Mouse (Mus musculus): ENCODE data around the gene Ntpcr. TPM values are rescaled to one million over a fixed set of nuclear protein-coding genes. Genes with fewer than 3 reads are reported as not detected.
A peak's percentile ranks its signal among the peaks of the same experiment; 100 is the strongest.

Gene Ntpcr
- polyA plus RNA-seq, 1 experiment from 2014 or later = 32.3 TPM

GRCm38 (mm10) chr8:125692447-125692846 lies 37.3 kb upstream of the Ntpcr start:
- 31% methylated on average over 5 of the region's 5 CpGs for WGBS
- H3K4me1 ChIP-seq (replicated peaks; ENCODE audit: insufficient read depth, low read length) = peaks cover 10% of the 10 kb centered on the region
- no peaks in the 10 kb centered on the region for H3K36me3 ChIP-seq (ENCODE audit: insufficient read depth, low read length)
- H3K27ac ChIP-seq = no peak overlapping the region
- ATAC-seq (replicated peaks; ENCODE audit: low FRiP score, low read depth) (no peak), DNase-seq (ENCODE audit: low spot score) (peak; percentile 59)
- H3K9ac ChIP-seq (ENCODE audit: low read depth, low read length) = no peak overlapping the region
- H3K4me2 ChIP-seq (ENCODE audit: low read length) = no peak overlapping the region
- H3K9me3 ChIP-seq (replicated peaks; ENCODE audit: low read length) = no peaks in the 10 kb centered on the region
- TF ChIP-seq CTCF (IDR thresholded peaks at IDR 0.05; ENCODE audit: low read depth) = no peak
- H3K4me3 ChIP-seq (replicated peaks; ENCODE audit: low read depth, low read length) = no peak overlapping the region
- H3K27me3 ChIP-seq (ENCODE audit: insufficient read depth, low read length) = no peaks in the 10 kb centered on the region

- Histone ChIP-seq H3K27me3 (ENCODE audit: insufficient read depth, low read length) (no peaks in the 10 kb centered on the region), H3K9ac (ENCODE audit: low read depth, low read length) (no peak overlapping the region), H3K4me3 (replicated peaks; ENCODE audit: low read depth, low read length) (no peak overlapping the region), H3K27ac (no peak overlapping the region), H3K9me3 (replicated peaks; ENCODE audit: low read length) (no peaks in the 10 kb centered on the region), H3K4me1 (replicated peaks; ENCODE audit: insufficient read depth, low read length) (peaks cover 10% of the 10 kb centered on the region), H3K36me3 (ENCODE audit: insufficient read depth, low read length) (no peaks in the 10 kb centered on the region), H3K4me2 (ENCODE audit: low read length) (no peak overlapping the region)
- no peak for TF ChIP-seq CTCF (IDR thresholded peaks at IDR 0.05; ENCODE audit: low read depth)
- ATAC-seq (replicated peaks; ENCODE audit: low FRiP score, low read depth) (no peak), DNase-seq (ENCODE audit: low spot score) (no peak)
- 69% methylated on average over 3 of the region's 3 CpGs for WGBS
Measured at GRCm38 (mm10) chr8:125693197-125693596, 36.6 kb upstream of the Ntpcr start.

GRCm38 (mm10) chr8:125695951-125696350 lies 33.8 kb upstream of the Ntpcr start:
- ATAC-seq (replicated peaks; ENCODE audit: low FRiP score, low read depth) (no peak), DNase-seq (ENCODE audit: low spot score) (no peak)
- Histone ChIP-seq H3K4me3 (replicated peaks; ENCODE audit: low read depth, low read length) (no peak overlapping the region), H3K27ac (no peak overlapping the region), H3K36me3 (ENCODE audit: insufficient read depth, low read length) (no peaks in the 10 kb centered on the region), H3K9me3 (replicated peaks; ENCODE audit: low read length) (no peaks in the 10 kb centered on the region), H3K4me2 (ENCODE audit: low read length) (no peak overlapping the region), H3K9ac (ENCODE audit: low read depth, low read length) (no peak overlapping the region), H3K27me3 (ENCODE audit: insufficient read depth, low read length) (no peaks in the 10 kb centered on the region), H3K4me1 (replicated peaks; ENCODE audit: insufficient read depth, low read length) (peaks cover 8% of the 10 kb centered on the region; the same call in 1 of the 2 replicates)
- WGBS = 82% methylated on average over 6 of the region's 6 CpGs
- TF ChIP-seq CTCF (IDR thresholded peaks at IDR 0.05; ENCODE audit: low read depth) = no peak

GRCm38 (mm10) chr8:125699391-125700025 lies 30.3 kb upstream of the Ntpcr start:
- 72% methylated on average over 6 of the region's 6 CpGs for WGBS
- Histone ChIP-seq H3K36me3 (ENCODE audit: insufficient read depth, low read length) (no peaks in the 10 kb centered on the region), H3K4me3 (replicated peaks; ENCODE audit: low read depth, low read length) (no peak overlapping the region), H3K27me3 (ENCODE audit: insufficient read depth, low read length) (no peaks in the 10 kb centered on the region), H3K4me1 (replicated peaks; ENCODE audit: insufficient read depth, low read length) (no peaks in the 10 kb centered on the region), H3K4me2 (ENCODE audit: low read length) (no peak overlapping the region), H3K9me3 (replicated peaks; ENCODE audit: low read length) (no peaks in the 10 kb centered on the region), H3K27ac (no peak overlapping the region), H3K9ac (ENCODE audit: low read depth, low read length) (no peak overlapping the region)
- ATAC-seq (replicated peaks; ENCODE audit: low FRiP score, low read depth) = no peak
- no peak for TF ChIP-seq CTCF (IDR thresholded peaks at IDR 0.05; ENCODE audit: low read depth)
- DNase-seq (ENCODE audit: low spot score) = no peak

- TF ChIP-seq CTCF (IDR thresholded peaks at IDR 0.05; ENCODE audit: low read depth) = no peak
- no peak for DNase-seq (ENCODE audit: low spot score)
- Histone ChIP-seq H3K4me2 (ENCODE audit: low read length) (no peak overlapping the region), H3K27me3 (ENCODE audit: insufficient read depth, low read length) (no peaks in the 10 kb centered on the region), H3K9me3 (replicated peaks; ENCODE audit: low read length) (no peaks in the 10 kb centered on the region), H3K4me1 (replicated peaks; ENCODE audit: insufficient read depth, low read length) (no peaks in the 10 kb centered on the region), H3K9ac (ENCODE audit: low read depth, low read length) (no peak overlapping the region), H3K27ac (no peak overlapping the region), H3K4me3 (replicated peaks; ENCODE audit: low read depth, low read length) (no peak overlapping the region), H3K36me3 (ENCODE audit: insufficient read depth, low read length) (no peaks in the 10 kb centered on the region)
- 69% methylated on average over 7 of the region's 7 CpGs for WGBS
- no peak for ATAC-seq (replicated peaks; ENCODE audit: low FRiP score, low read depth)
Measured at GRCm38 (mm10) chr8:125700407-125700806, 29.4 kb upstream of the Ntpcr start.

GRCm38 (mm10) chr8:125702868-125703473 lies 26.8 kb upstream of the Ntpcr start:
- Histone ChIP-seq H3K36me3 (ENCODE audit: insufficient read depth, low read length) (no peaks in the 10 kb centered on the region), H3K27ac (no peak overlapping the region), H3K4me2 (ENCODE audit: low read length) (no peak overlapping the region), H3K27me3 (ENCODE audit: insufficient read depth, low read length) (no peaks in the 10 kb centered on the region), H3K4me1 (replicated peaks; ENCODE audit: insufficient read depth, low read length) (no peaks in the 10 kb centered on the region), H3K9ac (ENCODE audit: low read depth, low read length) (no peak overlapping the region), H3K4me3 (replicated peaks; ENCODE audit: low read depth, low read length) (no peak overlapping the region), H3K9me3 (replicated peaks; ENCODE audit: low read length) (no peaks in the 10 kb centered on the region)
- no peak for DNase-seq (ENCODE audit: low spot score)
- 39% methylated on average over 15 of the region's 15 CpGs for WGBS
- ATAC-seq (replicated peaks; ENCODE audit: low FRiP score, low read depth) = no peak
- TF ChIP-seq CTCF (IDR thresholded peaks at IDR 0.05; ENCODE audit: low read depth) = no peak
